Mouse (Mus musculus): ENCODE results near the gene Tfeb.

Tfeb gene

GRCm38 (mm10) chr17:47784411-47784810 lies 47.6 kb downstream of the Tfeb start:
- in situ Hi-C loops (cut with MboI, MseI), result no loop called here

- in situ Hi-C loops (cut with MboI, MseI), result no loop called here
Measured at GRCm38 (mm10) chr17:47787632-47788031, 50.8 kb downstream of the Tfeb start.

GRCm38 (mm10) chr17:47788306-47788705 lies 51.5 kb downstream of the Tfeb start:
- in situ Hi-C loops (cut with MboI, MseI), result no loop called here

GRCm38 (mm10) chr17:47788996-47789395 lies 52.2 kb downstream of the Tfeb start:
- in situ Hi-C loops (cut with MboI, MseI), result no loop called here

GRCm38 (mm10) chr17:47792098-47792863 lies 55.5 kb downstream of the Tfeb start:
- in situ Hi-C loops (cut with MboI, MseI), result loop anchor here in 1 of 2 experiments (10.0 kb wide), 1 partner anchor 73 kb away; no protein-coding TSS in a partner anchor

GRCm38 (mm10) chr17:47793377-47793776 lies 56.5 kb downstream of the Tfeb start:
- in situ Hi-C loops (cut with MboI, MseI), result loop anchor here in 1 of 2 experiments (10.0 kb wide), 1 partner anchor 71 kb away; no protein-coding TSS in a partner anchor

GRCm38 (mm10) chr17:47795446-47795845 lies 58.6 kb downstream of the Tfeb start:
- in situ Hi-C loops (cut with MboI, MseI), result loop anchor here (5.0 to 10.0 kb wide), 2 partner anchors 69 to 72 kb away; no protein-coding TSS in a partner anchor

- in situ Hi-C loops (cut with MboI, MseI), result loop anchor here (5.0 to 10.0 kb wide), 2 partner anchors 69 to 71 kb away; no protein-coding TSS in a partner anchor
Measured at GRCm38 (mm10) chr17:47796156-47796816, 59.5 kb downstream of the Tfeb start.

GRCm38 (mm10) chr17:47796968-47797367 lies 60.1 kb downstream of the Tfeb start:
- in situ Hi-C loops (cut with MboI, MseI), result loop anchor here (5.0 to 10.0 kb wide), 2 partner anchors 68 to 70 kb away; no protein-coding TSS in a partner anchor

GRCm38 (mm10) chr17:47797383-47797782 lies 60.6 kb downstream of the Tfeb start:
- in situ Hi-C loops (cut with MboI, MseI), result loop anchor here (5.0 to 10.0 kb wide), 2 partner anchors 67 to 70 kb away; no protein-coding TSS in a partner anchor

- in situ Hi-C loops (cut with MboI, MseI), result loop anchor here in 1 of 2 experiments (5.0 kb wide), 1 partner anchor 294 kb away; no protein-coding TSS in a partner anchor
Measured at GRCm38 (mm10) chr17:47802806-47803205, 66.0 kb downstream of the Tfeb start.

- in situ Hi-C loops (cut with MboI, MseI), result loop anchor here in 1 of 2 experiments (5.0 kb wide), 1 partner anchor 294 kb away; no protein-coding TSS in a partner anchor
Measured at GRCm38 (mm10) chr17:47803662-47804061, 66.8 kb downstream of the Tfeb start.

- in situ Hi-C loops (cut with MboI, MseI), result no loop called here
Measured at GRCm38 (mm10) chr17:47805047-47805835, 68.4 kb downstream of the Tfeb start.

- in situ Hi-C loops (cut with MboI, MseI), result no loop called here
Measured at GRCm38 (mm10) chr17:47806230-47806629, 69.4 kb downstream of the Tfeb start.

GRCm38 (mm10) chr17:47811265-47811800 lies 74.5 kb downstream of the Tfeb start:
- in situ Hi-C loops (cut with MboI, MseI), result no loop called here

GRCm38 (mm10) chr17:47812200-47812599 lies 75.4 kb downstream of the Tfeb start:
- in situ Hi-C loops (cut with MboI, MseI), result no loop called here

GRCm38 (mm10) chr17:47813616-47814015 lies 76.8 kb downstream of the Tfeb start:
- in situ Hi-C loops (cut with MboI, MseI), result no loop called here

GRCm38 (mm10) chr17:47814496-47814895 lies 77.7 kb downstream of the Tfeb start:
- in situ Hi-C loops (cut with MboI, MseI), result no loop called here

- in situ Hi-C loops (cut with MboI, MseI), result no loop called here
Measured at GRCm38 (mm10) chr17:47815446-47815845, 78.6 kb downstream of the Tfeb start.

GRCm38 (mm10) chr17:47818038-47818725 lies 81.4 kb downstream of the Tfeb start:
- in situ Hi-C loops (cut with MboI, MseI), result no loop called here

GRCm38 (mm10) chr17:47821339-47821738 lies 84.5 kb downstream of the Tfeb start:
- in situ Hi-C loops (cut with MboI, MseI), result no loop called here

All from T-helper 17 cell (primary cell).